Mouse (Mus musculus): Measurements from ENCODE around the gene Psma7.

GRCm38 (mm10) chr2:180050986-180051385, 8.8 kb upstream of the Psma7 start:
- TF ChIP-seq POLR2A (IDR thresholded peaks at IDR 0.05; ENCODE audit: low read depth, low read length), result no peak
- TF ChIP-seq CTCF (IDR thresholded peaks at IDR 0.05; ENCODE audit: extremely low read depth, insufficient read length, insufficient replicate concordance, low read depth, low read length), result peak; percentile 96; the same call in 1 of the 2 replicates

All from small intestine, adult 2 months (tissue).